Mouse (Mus musculus): ENCODE data around the gene Agpat2. TPM values are rescaled to one million over a fixed set of nuclear protein-coding genes. Genes with fewer than 3 reads are reported as not detected.

The Agpat2 gene
- total RNA-seq, 1 experiment: 60.4 TPM

GRCm38 (mm10) chr2:26607056-26607910, 3.1 kb upstream of the Agpat2 start:
- Histone ChIP-seq H3K27ac (ENCODE audit: insufficient read depth, low read depth, low read length, poor library complexity, severe bottlenecking) (no peak overlapping the region), H3K9ac (ENCODE audit: insufficient read depth, low read depth, low read length, poor library complexity, severe bottlenecking) (no peak overlapping the region; the same call in 1 of the 2 replicates), H3K4me3 (ENCODE audit: insufficient read depth in 1 of 2, low read depth in 1 of 2, low read length in 2 of 2, poor library complexity in 1 of 2, severe bottlenecking in 1 of 2) (no peak overlapping the region), H3K9me3 (ENCODE audit: control insufficient read depth, insufficient read depth, low read depth, low read length) (no peaks in the 10 kb centered on the region), H3K4me1 (ENCODE audit: control insufficient read depth in 2 of 2, insufficient read depth in 2 of 2, low read length in 2 of 2, poor library complexity in 1 of 2) (peaks cover 16 to 43% of the 10 kb centered on the region in 2 experiments), H3K36me3 (ENCODE audit: control insufficient read depth, insufficient read depth, low read length, poor library complexity, severe bottlenecking) (no peaks in the 10 kb centered on the region)
- DNase-seq (ENCODE audit: low read depth, low spot score): no peak
- TF ChIP-seq ZC3H11A (IDR thresholded peaks at IDR 0.05; ENCODE audit: borderline replicate concordance, low read depth, low read length) (no peak), HCFC1 (IDR thresholded peaks at IDR 0.05; ENCODE audit: borderline replicate concordance, insufficient read depth, low read length) (no peak), MAFK (IDR thresholded peaks at IDR 0.05; ENCODE audit: insufficient read depth, low read depth, low read length) (no peak)
- in situ Hi-C loops (cut with MboI; ENCODE audit: low sequenced_read_pairs in 2 of 2, unreplicated experiment in 2 of 2): no loop called here

GRCm38 (mm10) chr2:26606579-26606978, 2.4 kb upstream of the Agpat2 start:
- Histone ChIP-seq H3K4me1 (ENCODE audit: control insufficient read depth in 2 of 2, insufficient read depth in 2 of 2, low read length in 2 of 2, poor library complexity in 1 of 2) (peaks cover 12 to 37% of the 10 kb centered on the region in 2 experiments), H3K27ac (ENCODE audit: insufficient read depth, low read depth, low read length, poor library complexity, severe bottlenecking) (no peak overlapping the region), H3K4me3 (ENCODE audit: insufficient read depth in 1 of 2, low read depth in 1 of 2, low read length in 2 of 2, poor library complexity in 1 of 2, severe bottlenecking in 1 of 2) (no peak overlapping the region), H3K9ac (ENCODE audit: insufficient read depth, low read depth, low read length, poor library complexity, severe bottlenecking) (no peak overlapping the region), H3K36me3 (ENCODE audit: control insufficient read depth, insufficient read depth, low read length, poor library complexity, severe bottlenecking) (no peaks in the 10 kb centered on the region), H3K9me3 (ENCODE audit: control insufficient read depth, insufficient read depth, low read depth, low read length) (no peaks in the 10 kb centered on the region)
- in situ Hi-C loops (cut with MboI; ENCODE audit: low sequenced_read_pairs in 2 of 2, unreplicated experiment in 2 of 2): no loop called here
- DNase-seq (ENCODE audit: low read depth, low spot score): no peak
- no peak for TF ChIP-seq ZC3H11A (IDR thresholded peaks at IDR 0.05; ENCODE audit: borderline replicate concordance, low read depth, low read length)
- no peak for TF ChIP-seq CHD2 (IDR thresholded peaks at IDR 0.05; ENCODE audit: low read depth, low read length)
- TF ChIP-seq MAFK (IDR thresholded peaks at IDR 0.05; ENCODE audit: insufficient read depth, low read depth, low read length): no peak
- no peak for TF ChIP-seq HCFC1 (IDR thresholded peaks at IDR 0.05; ENCODE audit: borderline replicate concordance, insufficient read depth, low read length)
- no peak for TF ChIP-seq ZNF384 (IDR thresholded peaks at IDR 0.05; ENCODE audit: low read depth, low read length)

GRCm38 (mm10) chr2:26605331-26605730, 1.1 kb upstream of the Agpat2 start:
- H3K4me1 ChIP-seq (ENCODE audit: control insufficient read depth in 2 of 2, insufficient read depth in 2 of 2, low read length in 2 of 2, poor library complexity in 1 of 2): peaks cover 5 to 34% of the 10 kb centered on the region in 2 experiments
- no peaks in the 10 kb centered on the region for H3K9me3 ChIP-seq (ENCODE audit: control insufficient read depth, insufficient read depth, low read depth, low read length)
- in situ Hi-C loops (cut with MboI; ENCODE audit: low sequenced_read_pairs in 2 of 2, unreplicated experiment in 2 of 2): no loop called here
- H3K27ac ChIP-seq (ENCODE audit: insufficient read depth, low read depth, low read length, poor library complexity, severe bottlenecking): no peak overlapping the region
- no peaks in the 10 kb centered on the region for H3K36me3 ChIP-seq (ENCODE audit: control insufficient read depth, insufficient read depth, low read length, poor library complexity, severe bottlenecking)
- TF ChIP-seq ZC3H11A (IDR thresholded peaks at IDR 0.05; ENCODE audit: borderline replicate concordance, low read depth, low read length): no peak
- TF ChIP-seq CHD2 (IDR thresholded peaks at IDR 0.05; ENCODE audit: low read depth, low read length): no peak
- no peak for TF ChIP-seq MAFK (IDR thresholded peaks at IDR 0.05; ENCODE audit: insufficient read depth, low read depth, low read length)
- no peak for TF ChIP-seq ZNF384 (IDR thresholded peaks at IDR 0.05; ENCODE audit: low read depth, low read length)
- no peak for TF ChIP-seq HCFC1 (IDR thresholded peaks at IDR 0.05; ENCODE audit: borderline replicate concordance, insufficient read depth, low read length)
- no peak overlapping the region for H3K4me3 ChIP-seq (ENCODE audit: insufficient read depth in 1 of 2, low read depth in 1 of 2, low read length in 2 of 2, poor library complexity in 1 of 2, severe bottlenecking in 1 of 2)
- H3K9ac ChIP-seq (ENCODE audit: insufficient read depth, low read depth, low read length, poor library complexity, severe bottlenecking): no peak overlapping the region
- no peak for DNase-seq (ENCODE audit: low read depth, low spot score)

- TF ChIP-seq ZC3H11A (IDR thresholded peaks at IDR 0.05; ENCODE audit: borderline replicate concordance, low read depth, low read length) (no peak), CHD2 (IDR thresholded peaks at IDR 0.05; ENCODE audit: low read depth, low read length) (no peak), MAFK (IDR thresholded peaks at IDR 0.05; ENCODE audit: insufficient read depth, low read depth, low read length) (no peak), HCFC1 (IDR thresholded peaks at IDR 0.05; ENCODE audit: borderline replicate concordance, insufficient read depth, low read length) (no peak), ZNF384 (IDR thresholded peaks at IDR 0.05; ENCODE audit: low read depth, low read length) (no peak)
- no peak for DNase-seq (ENCODE audit: low read depth, low spot score)
- Histone ChIP-seq H3K4me3 (ENCODE audit: insufficient read depth in 1 of 2, low read depth in 1 of 2, low read length in 2 of 2, poor library complexity in 1 of 2, severe bottlenecking in 1 of 2) (peak overlapping the region; percentile 88 to 98), H3K27ac (ENCODE audit: insufficient read depth, low read depth, low read length, poor library complexity, severe bottlenecking) (no peak overlapping the region; the same call in 1 of the 2 replicates), H3K9me3 (ENCODE audit: control insufficient read depth, insufficient read depth, low read depth, low read length) (no peaks in the 10 kb centered on the region), H3K4me1 (ENCODE audit: control insufficient read depth in 2 of 2, insufficient read depth in 2 of 2, low read length in 2 of 2, poor library complexity in 1 of 2) (peaks cover 2 to 33% of the 10 kb centered on the region in 2 experiments; a peak in 3 of 4 replicates), H3K36me3 (ENCODE audit: control insufficient read depth, insufficient read depth, low read length, poor library complexity, severe bottlenecking) (no peaks in the 10 kb centered on the region; the same call in 1 of the 2 replicates), H3K9ac (ENCODE audit: insufficient read depth, low read depth, low read length, poor library complexity, severe bottlenecking) (peak overlapping the region; percentile 93)
- in situ Hi-C loops (cut with MboI; ENCODE audit: low sequenced_read_pairs in 2 of 2, unreplicated experiment in 2 of 2): no loop called here
Observed at GRCm38 (mm10) chr2:26603159-26603558, 1.1 kb downstream of the Agpat2 start.
